Mouse (Mus musculus) cerebellum, adult 8-10 months (tissue): Measurements from ENCODE around the gene Igsf9.

Experiments used
- DNase-seq: peaks from one replicate; pipeline ENCODE4 v3.0.0; 2022

The Igsf9 gene

DNA sequence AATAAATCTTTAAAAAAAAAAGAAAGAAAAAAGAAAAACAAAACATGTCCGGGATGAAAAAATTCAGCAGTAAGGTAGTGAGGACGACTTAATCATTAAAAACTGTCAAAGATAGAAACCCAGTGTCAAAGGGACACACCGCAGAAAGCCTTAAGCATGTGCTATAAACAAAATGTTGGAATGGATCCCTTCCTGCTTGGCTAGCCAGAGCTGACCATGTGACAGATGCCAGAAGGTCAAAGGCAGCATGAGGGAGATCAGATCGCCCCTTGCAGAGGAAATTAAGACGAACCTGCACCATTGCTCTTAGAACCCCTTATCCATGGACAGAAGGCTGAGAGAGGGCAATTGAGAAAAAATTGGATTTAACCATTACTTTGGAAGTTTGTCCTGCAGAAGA is 12.2 kb upstream of the Igsf9 start:
- no peak for DNase-seq

DNA sequence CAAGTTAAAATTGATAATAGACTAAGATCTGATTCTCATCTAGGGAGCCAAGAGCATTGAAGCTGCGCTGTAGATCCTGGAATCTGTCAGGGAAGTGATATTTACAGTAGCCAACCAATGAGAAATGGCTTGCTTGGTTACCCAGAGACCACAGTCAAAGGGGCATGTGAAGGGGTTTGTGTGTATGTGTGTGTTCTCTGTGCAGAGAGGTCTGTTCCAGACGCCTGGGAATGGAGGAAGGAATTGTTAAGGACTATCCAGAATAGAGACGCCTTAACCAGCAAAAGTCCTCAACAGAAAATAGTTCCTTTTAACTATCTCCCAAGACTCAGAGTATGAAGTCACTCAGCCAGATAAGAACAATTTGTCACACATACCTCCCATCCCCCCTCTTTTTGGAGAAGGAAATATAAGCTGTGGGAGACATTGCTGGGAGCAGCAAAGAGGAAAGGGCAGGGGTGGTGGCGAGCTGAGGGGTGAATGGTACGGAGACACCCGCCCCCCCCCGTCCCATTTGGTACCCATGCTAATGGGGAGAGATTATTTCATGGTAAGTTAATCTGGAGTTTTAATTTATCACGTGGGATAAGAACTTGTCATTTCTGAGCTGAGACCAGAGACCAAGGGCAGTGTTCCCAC is 11.7 kb upstream of the Igsf9 start:
- no peak for DNase-seq

DNA sequence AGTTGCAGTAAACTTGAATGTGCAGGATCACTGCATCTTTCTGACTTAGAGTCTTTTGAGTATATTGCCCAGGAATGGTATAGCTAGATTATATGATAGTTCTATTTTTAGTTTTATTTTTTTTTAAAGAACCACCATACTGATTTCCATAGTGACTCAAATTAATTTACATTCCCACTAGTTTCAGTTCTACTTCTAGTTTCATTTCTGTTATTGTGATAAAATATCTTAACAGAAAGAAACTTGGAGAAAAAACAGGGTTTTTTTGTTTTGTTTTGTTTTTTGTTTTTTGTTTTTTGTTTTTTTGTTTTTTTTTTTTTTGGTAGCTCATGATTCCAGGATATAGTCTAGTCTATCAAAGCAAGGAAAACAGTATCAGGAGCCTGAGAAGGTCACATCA is 8.7 kb upstream of the Igsf9 start:
- no peak for DNase-seq

DNA sequence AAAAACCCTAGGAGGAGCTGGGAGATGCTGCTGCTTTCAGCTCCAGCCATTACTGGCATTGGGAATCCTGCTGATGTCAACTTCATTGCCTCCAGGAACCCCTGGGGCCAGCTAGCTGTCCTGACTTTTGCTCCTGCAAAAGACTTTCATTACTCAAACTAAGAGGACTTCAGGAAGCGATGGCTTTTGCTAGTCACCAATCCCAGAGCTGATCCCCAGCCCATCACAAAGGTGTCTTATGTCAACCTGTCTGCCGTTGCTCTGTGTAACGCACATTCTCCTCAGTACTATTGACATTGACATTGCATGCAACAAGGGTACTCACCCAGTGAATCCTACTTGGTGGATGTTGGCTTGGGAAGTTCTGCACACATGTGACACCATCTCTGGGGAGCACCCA is 7.4 kb upstream of the Igsf9 start:
- DNase-seq = no peak

DNA sequence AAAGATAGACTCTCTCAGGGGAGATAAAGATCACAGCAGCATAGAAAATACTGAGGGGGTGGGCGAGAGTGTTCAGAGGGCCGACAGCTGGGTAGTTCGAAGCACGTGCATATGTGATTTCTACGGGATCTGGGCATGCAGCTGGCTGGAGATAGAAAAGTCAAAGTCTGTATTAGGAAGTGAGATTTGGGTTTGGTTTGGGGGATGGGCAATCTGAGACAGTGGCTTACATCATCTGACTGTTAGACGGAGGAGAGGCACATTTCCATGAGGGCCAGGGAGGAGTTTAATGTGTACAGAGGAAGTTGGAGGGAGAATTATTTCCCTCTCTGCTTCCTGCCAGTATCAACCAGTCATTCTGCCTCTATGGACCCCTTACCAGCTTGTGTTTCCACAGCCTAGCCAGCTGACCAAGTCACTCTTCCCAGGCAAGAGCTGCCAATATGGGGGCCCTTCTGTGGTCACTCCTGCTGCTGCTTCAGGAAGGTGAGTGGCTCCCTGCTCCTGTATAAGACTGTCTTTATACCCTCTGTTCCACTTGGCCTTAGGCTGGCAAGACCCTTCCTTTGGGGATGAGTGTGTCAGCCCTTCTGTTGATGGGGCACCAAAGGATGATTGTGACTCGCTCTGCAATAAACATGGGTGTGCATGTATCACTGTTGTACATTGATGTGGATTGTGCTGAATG is 6.4 kb upstream of the Igsf9 start, which contains the start of gene Slamf9:
Slamf9 (plus strand) TSS at position 305 of the 688 bp plus-strand sequence.
- no peak for DNase-seq

DNA sequence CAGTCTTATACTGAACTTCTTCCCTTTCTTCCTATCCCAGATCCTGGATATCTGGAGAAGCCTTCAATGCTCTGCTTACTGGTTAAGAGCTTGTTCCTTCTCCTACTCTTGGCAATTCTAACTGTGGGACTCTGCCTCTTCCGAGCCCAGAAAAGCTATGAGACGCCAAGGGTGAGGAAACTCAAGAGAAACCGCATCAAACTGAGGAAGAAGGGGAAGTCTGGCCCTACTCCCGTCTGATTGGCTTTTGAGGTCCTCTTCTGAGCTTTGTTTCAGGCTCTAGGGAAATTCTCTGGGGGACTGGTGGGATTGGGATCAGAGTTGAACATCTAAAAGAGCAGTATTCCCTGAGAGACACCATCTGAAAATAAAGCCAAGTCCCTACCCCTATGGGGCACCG is 3.6 kb upstream of the Igsf9 start:
- no peak for DNase-seq

DNA sequence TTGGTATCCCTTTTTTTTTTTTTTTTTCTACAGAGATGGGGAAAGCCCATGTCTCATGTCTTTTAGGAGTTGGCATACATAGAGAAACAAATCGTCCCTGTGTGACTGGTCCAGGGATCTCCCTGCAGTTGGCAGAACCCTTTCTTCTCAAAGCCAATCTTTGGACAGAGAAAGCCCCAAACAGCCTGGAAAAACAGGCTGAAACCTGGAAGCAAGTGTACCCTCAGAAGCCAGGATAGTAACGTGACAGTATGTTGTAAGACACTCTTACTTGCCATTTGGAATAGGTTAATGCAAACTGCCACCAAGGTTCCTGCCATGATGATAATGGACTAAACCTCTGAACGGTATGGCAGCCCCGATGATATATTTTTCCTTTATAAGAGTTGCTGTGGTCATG is 1.2 kb upstream of the Igsf9 start:
- no peak for DNase-seq

DNA sequence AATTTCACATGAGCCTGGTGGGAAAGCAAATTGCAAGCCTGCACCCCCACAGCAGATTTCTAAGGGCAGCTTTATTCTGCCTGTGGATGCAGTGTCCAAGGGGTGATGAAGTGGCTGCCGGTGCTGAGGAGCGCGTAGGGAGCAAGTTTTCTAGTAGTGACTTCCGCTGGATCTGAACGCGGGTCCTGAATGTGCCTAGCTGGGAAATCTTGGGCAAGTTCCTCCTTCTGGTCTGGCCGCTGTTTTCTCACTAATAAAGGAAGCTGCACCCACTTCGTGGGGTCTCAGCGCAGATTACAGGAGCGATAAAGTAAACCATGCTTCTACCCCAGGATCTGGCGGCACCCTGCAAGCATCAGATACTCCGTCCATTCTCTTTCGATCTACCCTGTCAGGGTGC is 477 bp upstream of the Igsf9 start:
- DNase-seq = no peak

DNA sequence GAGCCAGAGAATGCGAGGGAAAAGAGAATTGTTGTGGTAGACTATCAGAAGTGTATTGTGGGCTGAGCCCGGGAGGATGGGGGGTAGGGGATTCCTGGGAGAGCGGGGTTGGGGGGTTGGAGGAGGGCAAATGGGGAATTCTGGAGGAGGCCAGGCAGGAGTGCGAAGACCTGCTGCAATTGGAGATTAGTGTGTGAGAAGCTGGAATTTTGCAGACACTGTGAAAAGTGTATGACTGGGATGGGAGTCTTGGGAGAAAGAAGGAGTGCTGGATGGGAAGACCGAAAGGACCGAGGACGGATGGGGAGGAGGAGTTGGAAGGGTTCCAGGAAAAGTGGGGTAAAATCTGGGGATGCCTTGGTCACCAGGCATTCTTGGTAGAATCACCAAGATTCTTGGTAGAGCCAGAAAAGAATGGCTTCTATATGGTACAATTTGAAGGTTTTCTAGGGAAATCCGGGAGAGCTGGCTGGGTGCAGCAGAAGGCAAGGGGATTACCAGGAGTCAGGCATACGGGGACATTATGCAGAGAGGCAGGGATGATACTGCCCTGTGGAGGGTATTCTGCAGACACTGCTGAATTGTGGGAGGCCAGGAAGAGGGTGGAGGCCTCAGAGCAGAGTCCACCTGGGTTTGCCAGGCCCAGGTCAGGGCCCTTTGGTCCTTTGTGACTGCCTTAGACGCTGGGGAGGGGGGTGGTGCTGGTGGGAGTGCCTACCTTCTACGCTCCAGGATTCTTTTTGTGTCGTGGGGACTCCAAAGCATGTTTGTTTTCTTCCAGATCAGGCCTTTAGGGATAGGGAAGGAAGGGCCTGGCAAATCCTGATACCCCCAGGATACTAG is 1.2 kb downstream of the Igsf9 start:
- DNase-seq = no peak

DNA sequence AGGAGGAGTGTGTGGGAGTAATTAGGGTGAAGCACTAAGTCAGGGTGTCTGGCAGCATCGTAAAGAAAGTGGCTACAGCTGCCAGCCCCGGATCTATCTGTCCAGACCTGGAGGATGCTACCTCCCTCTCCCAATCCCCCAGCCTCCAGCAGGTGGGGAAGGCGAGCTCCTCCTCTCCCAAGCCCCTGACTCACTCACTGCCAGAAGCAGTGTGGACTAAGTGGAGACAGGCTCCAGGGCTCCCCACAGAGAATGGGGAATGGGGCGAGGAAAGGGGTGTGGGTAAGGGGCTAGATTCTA is 1.7 kb downstream of the Igsf9 start:
- DNase-seq = no peak

DNA sequence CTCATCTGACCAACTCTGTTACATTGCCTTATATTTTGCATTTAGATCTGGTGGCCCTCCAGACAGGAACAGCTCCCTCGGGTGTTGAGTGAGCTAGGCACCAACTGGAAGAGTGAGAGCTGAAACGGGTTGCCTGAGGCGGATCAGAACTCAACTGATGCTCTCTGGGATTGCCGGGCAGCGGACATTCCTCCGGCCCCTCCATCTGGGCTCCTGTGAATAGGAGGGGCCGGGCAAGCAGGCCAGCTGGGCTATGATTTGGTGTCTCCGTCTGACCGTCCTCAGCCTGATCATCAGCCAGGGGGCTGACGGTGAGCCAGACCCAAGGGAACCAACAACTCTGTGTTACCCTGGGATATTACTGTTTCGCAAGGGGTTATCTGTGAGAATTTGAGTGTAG is 2.6 kb downstream of the Igsf9 start:
- DNase-seq = no peak

DNA sequence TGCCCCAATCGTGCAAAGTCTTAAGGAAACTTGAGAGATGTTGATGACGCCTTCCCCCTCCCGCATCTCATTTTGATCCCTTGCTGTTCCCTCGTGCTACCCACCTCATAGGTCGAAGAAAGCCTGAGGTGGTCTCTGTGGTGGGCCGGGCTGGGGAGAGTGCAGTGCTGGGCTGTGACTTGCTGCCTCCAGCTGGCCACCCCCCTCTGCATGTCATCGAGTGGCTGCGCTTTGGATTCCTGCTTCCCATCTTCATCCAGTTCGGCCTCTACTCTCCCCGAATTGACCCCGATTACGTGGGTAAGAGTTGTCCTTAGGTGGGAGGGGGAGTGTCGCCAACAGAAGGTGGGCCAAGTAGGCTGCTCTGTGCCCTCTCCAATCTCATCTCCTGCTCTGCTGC is 3.1 kb downstream of the Igsf9 start:
- DNase-seq = no peak

DNA sequence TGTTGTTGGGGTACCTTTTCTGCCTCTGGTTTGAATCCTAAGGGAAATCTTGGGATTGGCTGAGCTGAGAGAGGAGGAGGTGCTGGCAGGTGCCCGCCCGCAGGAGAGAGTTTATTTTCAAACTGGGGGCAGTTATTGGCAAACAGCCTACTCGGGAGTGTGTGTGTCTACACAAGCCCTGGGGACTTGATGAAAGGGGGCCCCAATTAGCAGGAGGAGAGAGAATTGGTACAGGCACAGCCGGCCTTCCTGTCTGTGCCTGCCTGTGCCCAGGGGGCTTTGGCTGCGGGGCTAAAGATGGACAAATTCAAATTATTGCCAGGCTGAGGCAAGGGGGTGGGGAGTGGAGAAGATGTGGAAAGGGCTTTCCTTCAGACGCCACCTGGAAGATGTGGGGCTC is 4.2 kb downstream of the Igsf9 start:
- no peak for DNase-seq

DNA sequence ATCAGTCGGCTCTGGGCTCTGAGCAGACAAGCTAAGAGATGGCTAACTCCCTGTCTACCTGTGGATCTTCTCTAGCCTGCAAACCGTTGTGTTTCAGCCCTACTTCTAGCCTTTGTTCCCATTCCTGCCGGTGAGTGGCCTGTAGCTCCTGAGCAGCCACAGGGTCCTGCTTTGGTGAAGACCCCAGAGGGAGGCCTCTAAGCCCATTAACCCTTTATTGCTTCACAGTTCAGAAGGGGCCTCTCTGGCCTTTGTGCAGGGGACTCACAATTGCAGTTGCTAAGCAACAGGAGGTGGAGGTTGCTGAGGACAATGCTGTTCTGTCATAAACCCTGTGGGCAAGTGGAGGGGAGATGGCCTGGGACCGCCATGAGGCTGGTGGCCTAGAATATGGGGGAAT is 4.6 kb downstream of the Igsf9 start:
- no peak for DNase-seq

DNA sequence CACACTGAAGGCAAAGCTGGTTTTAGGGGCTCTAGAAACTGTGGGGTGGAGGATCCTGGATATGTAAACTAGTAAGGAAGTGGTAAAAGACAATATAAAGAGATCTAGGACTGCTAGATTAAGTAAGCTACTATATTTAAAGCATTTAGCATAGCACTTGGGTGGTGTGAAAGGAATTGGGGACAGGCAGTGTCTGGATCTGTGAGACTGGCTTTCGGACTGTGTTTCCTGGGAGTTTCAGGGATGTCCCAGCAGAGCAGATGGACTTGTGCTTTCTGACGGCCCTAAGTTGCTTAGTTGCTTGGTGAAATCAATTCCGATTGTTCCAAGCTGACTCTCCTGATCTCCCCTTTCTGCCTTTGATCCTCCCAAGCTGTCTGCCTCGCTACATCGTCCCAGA is 5.1 kb downstream of the Igsf9 start:
- DNase-seq = no peak

DNA sequence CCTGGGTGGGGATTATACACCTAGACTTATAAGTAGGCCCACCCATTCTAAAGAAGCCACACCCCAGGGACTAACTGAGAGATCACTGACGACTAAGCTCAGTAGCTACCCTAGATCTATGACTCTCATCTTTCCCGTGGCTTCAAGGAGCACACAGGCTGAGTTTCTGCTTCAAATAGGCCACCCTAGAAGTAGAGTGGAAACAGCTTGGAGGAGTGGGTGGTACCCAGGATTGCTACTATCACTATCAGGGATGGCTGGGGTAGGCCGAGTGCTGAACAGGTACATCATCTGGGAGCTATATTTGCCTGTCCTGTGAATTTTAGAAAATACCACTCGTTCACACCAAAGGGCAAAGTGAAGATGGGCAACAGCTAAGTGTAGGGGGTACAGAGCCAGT is 6.3 kb downstream of the Igsf9 start:
- DNase-seq = no peak

DNA sequence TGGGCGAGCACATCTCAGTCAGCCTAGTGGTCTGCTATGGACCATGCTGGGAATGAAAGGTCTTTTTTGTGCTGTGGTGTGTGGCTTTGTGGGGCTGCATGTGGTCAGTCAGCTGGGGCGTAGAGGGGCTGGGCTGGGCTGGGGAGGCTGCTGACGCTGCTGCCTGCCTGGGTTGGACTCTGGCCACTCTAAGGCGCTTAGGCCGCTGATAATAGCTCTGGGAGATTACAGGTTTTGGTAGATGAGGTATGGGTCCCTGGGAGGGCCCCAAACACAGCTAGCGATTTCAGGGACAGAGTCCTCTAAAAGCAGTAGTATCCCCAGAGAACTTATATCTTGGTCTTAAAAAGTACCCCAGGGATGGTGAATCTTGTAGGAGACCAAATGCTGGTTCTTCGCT is 7.2 kb downstream of the Igsf9 start:
- DNase-seq = no peak

DNA sequence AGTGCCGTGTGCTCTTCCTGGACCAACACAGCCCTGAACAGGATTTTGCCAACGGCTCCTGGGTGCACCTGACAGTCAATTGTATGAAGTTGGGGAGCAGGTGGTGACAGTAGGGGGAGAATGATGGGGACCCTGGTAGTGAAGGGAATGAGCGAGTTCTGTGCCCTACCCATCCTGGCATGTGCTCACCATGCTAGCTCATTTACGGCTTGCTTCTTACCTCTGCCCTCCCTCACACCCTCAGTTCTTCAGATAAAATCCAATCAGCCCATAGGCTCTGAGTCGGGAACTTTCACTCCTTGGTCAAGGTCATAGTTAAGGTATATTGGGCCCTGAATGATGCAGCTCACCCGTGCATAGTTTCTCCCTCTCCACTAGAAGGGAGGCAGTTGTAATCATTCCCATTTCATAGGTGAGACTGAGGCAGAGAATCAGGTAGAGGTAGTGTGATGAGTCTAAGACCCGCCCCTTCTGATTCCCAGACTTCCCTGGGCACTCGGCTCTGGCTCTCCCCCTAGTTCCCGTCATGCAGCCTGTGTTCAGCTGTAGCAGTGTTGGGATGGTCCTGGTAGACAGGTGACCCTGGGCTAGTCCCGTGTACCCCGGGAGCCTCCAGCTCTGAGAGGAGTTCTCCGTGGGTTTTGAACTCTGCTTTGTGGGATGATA is 8.1 kb downstream of the Igsf9 start:
- peak; percentile 10 for DNase-seq

DNA sequence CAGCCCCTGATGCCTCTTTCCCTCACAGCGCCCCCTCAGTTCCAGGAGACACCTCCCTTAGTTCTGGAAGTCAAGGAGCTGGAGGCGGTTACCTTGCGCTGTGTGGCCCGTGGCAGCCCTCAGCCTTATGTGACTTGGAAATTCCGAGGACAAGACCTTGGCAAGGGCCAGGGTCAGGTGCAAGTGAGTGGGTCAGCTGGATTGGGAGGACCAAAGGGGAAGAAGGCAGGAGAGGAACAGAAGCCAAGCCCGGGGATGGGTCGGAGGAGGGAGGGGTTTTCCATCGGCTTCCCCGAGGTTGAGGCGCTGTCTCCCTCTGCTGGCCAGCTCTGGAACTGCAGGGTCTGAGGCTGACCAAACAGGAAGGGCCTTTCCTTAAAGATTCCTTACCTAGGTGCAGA is 8.7 kb downstream of the Igsf9 start:
- peak; percentile 88 for DNase-seq

DNA sequence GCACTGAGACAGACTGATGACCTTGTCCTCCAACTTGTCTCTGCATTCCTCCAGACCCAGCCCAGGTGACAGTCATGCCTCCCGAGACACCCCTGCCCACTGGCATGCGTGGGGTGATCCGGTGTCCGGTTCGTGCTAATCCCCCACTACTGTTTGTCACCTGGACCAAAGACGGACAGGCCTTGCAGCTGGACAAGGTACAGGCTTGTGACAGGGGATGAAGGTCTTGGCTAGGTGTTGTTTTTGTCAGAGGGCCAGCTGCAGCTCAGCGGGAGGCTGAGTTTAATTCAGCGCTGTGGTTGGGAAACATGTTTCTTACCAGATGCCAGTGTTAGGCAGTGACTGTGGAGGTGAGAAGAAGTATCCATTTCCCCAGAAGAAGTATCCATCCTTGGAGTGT is 10.5 kb downstream of the Igsf9 start:
- no peak for DNase-seq

DNA sequence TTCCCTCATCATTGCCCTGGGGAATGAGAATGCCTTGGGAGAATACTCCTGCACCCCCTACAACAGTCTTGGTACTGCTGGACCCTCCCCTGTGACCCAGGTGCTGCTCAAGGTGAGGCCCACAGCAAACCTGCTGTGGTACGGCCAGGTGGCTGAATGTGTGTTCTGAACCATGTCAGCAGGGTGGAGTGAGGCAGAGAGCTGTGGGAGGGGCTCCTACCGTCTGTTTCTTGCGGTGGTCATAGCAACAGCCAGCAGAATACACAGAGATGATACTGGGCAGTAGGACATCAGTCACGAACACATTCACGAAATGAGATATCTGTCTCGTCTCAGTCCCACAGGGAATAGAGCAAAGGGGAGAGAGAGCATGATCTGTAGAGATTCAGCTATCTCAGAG is 11.9 kb downstream of the Igsf9 start:
- DNase-seq = no peak

DNA sequence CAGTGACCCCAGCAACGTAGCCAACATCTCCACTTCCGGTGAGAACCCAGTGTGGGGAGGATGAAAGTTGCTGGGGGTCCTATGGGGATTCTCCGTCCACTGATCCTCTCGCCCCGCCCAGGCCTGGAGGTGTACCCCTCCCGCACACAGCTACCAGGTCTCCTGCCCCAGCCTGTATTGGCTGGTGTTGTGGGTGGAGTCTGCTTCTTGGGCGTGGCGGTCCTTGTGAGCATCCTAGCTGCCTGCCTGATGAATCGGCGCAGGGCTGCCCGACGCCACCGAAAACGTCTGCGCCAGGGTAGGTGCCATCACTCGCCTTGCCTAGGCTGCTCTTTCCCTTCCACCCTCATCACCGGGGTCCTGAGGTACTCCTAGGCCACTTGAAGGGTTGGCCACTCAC is 14.4 kb downstream of the Igsf9 start:
- no peak for DNase-seq

DNA sequence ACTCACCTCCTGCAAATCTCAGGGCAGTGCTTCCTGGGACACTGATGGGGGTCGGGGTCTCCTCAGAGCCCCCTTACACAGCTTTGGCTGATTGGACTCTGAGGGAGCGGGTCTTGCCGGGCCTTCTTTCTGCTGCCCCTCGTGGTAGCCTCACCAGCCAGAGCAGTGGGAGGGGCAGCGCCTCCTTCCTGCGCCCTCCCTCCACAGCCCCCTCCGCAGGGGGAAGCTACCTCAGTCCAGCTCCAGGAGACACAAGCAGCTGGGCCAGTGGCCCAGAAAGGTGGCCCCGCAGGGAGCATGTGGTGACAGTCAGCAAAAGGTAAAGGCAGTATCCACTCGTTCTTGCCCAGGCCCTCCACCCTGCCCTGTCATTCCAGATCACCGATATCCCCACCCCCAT is 15.8 kb downstream of the Igsf9 start:
- no peak for DNase-seq
